Mouse (Mus musculus): ENCODE data around the gene Gm10142. TPM values are rescaled to one million over a fixed set of nuclear protein-coding genes. Genes with fewer than 3 reads are reported as not detected.
A peak's percentile ranks its signal among the peaks of the same experiment; 100 is the strongest.

Gm10142 gene
- polyA plus RNA-seq, 2 experiments = not detected

- no peak for TF ChIP-seq POLR2A (IDR thresholded peaks at IDR 0.05; ENCODE audit: borderline replicate concordance, extremely low read depth, insufficient read depth, insufficient read length)
- no peak overlapping the region for H3K4me2 ChIP-seq (replicated peaks; ENCODE audit: low read depth, low read length, severe bottlenecking)
- no peaks in the 10 kb centered on the region for H3K36me3 ChIP-seq (ENCODE audit: control insufficient read depth, insufficient read depth, low read length)
- 58% methylated on average over 13 of the region's 13 CpGs for WGBS
- no peak for DNase-seq (ENCODE audit: low spot score)
- peaks cover 7% of the 10 kb centered on the region; the same call in 1 of the 2 replicates for H3K27me3 ChIP-seq (ENCODE audit: control insufficient read depth, insufficient read depth, low read length)
- H3K9me3 ChIP-seq (ENCODE audit: control insufficient read depth, low read length) = no peaks in the 10 kb centered on the region
- ATAC-seq (ENCODE audit: low FRiP score, low read depth) = no peak
- no peak overlapping the region for H3K27ac ChIP-seq (replicated peaks; ENCODE audit: low read depth, low read length)
- H3K4me1 ChIP-seq (ENCODE audit: control insufficient read depth, insufficient read depth, low read length) = peaks cover 14% of the 10 kb centered on the region
- no peak overlapping the region for H3K9ac ChIP-seq (ENCODE audit: low read depth, low read length, severe bottlenecking)
- no peak overlapping the region for H3K4me3 ChIP-seq (replicated peaks; ENCODE audit: low read length)
Observed at GRCm38 (mm10) chr10:77673765-77674164, 41.8 kb upstream of the Gm10142 start.

- no peak; the same call in 1 of the 2 replicates for ATAC-seq (ENCODE audit: low FRiP score, low read depth)
- Histone ChIP-seq H3K4me1 (ENCODE audit: control insufficient read depth, insufficient read depth, low read length) (peaks cover 14% of the 10 kb centered on the region), H3K27ac (replicated peaks; ENCODE audit: low read depth, low read length) (no peak overlapping the region)
Observed at GRCm38 (mm10) chr10:77677562-77677961, 38.0 kb upstream of the Gm10142 start.

GRCm38 (mm10) chr10:77682994-77683393 is 32.6 kb upstream of the Gm10142 start:
- Histone ChIP-seq H3K27ac (replicated peaks; ENCODE audit: low read depth, low read length) (no peak overlapping the region), H3K4me2 (replicated peaks; ENCODE audit: low read depth, low read length, severe bottlenecking) (no peak overlapping the region), H3K9ac (ENCODE audit: low read depth, low read length, severe bottlenecking) (no peak overlapping the region), H3K4me1 (ENCODE audit: control insufficient read depth, insufficient read depth, low read length) (peaks cover 12% of the 10 kb centered on the region), H3K27me3 (ENCODE audit: control insufficient read depth, insufficient read depth, low read length) (peaks cover 29% of the 10 kb centered on the region), H3K9me3 (ENCODE audit: control insufficient read depth, low read length) (no peaks in the 10 kb centered on the region), H3K4me3 (replicated peaks; ENCODE audit: low read length) (no peak overlapping the region), H3K36me3 (ENCODE audit: control insufficient read depth, insufficient read depth, low read length) (no peaks in the 10 kb centered on the region)
- TF ChIP-seq POLR2A (IDR thresholded peaks at IDR 0.05; ENCODE audit: borderline replicate concordance, extremely low read depth, insufficient read depth, insufficient read length) = no peak
- no peak for ATAC-seq (ENCODE audit: low FRiP score, low read depth)
- WGBS = 77% methylated on average over 7 of the region's 7 CpGs
- no peak for DNase-seq (ENCODE audit: low spot score)

More at GRCm38 (mm10) chr10:77677562-77677961, 38.0 kb upstream of the Gm10142 start:
- Histone ChIP-seq H3K9ac (ENCODE audit: low read depth, low read length, severe bottlenecking) (peak overlapping the region; percentile 36; the same call in 1 of the 2 replicates), H3K9me3 (ENCODE audit: control insufficient read depth, low read length) (no peaks in the 10 kb centered on the region), H3K4me2 (replicated peaks; ENCODE audit: low read depth, low read length, severe bottlenecking) (peak overlapping the region; percentile 80), H3K27me3 (ENCODE audit: control insufficient read depth, insufficient read depth, low read length) (peaks cover 7% of the 10 kb centered on the region; the same call in 1 of the 2 replicates), H3K4me3 (replicated peaks; ENCODE audit: low read length) (peak overlapping the region; percentile 34), H3K36me3 (ENCODE audit: control insufficient read depth, insufficient read depth, low read length) (no peaks in the 10 kb centered on the region)
- DNase-seq (ENCODE audit: low spot score) = peak; percentile 36
- WGBS = under 1% methylated on average over 30 of the region's 35 CpGs
- TF ChIP-seq POLR2A (IDR thresholded peaks at IDR 0.05; ENCODE audit: borderline replicate concordance, extremely low read depth, insufficient read depth, insufficient read length) = no peak

GRCm38 (mm10) chr10:77684181-77684580 is 31.4 kb upstream of the Gm10142 start:
- DNase-seq (ENCODE audit: low spot score) (no peak), ATAC-seq (ENCODE audit: low FRiP score, low read depth) (no peak)
- Histone ChIP-seq H3K36me3 (ENCODE audit: control insufficient read depth, insufficient read depth, low read length) (no peaks in the 10 kb centered on the region), H3K9ac (ENCODE audit: low read depth, low read length, severe bottlenecking) (no peak overlapping the region), H3K4me1 (ENCODE audit: control insufficient read depth, insufficient read depth, low read length) (peaks cover 8% of the 10 kb centered on the region), H3K4me3 (replicated peaks; ENCODE audit: low read length) (no peak overlapping the region), H3K27ac (replicated peaks; ENCODE audit: low read depth, low read length) (no peak overlapping the region), H3K4me2 (replicated peaks; ENCODE audit: low read depth, low read length, severe bottlenecking) (no peak overlapping the region), H3K27me3 (ENCODE audit: control insufficient read depth, insufficient read depth, low read length) (peaks cover 29% of the 10 kb centered on the region), H3K9me3 (ENCODE audit: control insufficient read depth, low read length) (no peaks in the 10 kb centered on the region)
- no peak for TF ChIP-seq POLR2A (IDR thresholded peaks at IDR 0.05; ENCODE audit: borderline replicate concordance, extremely low read depth, insufficient read depth, insufficient read length)
- 17% methylated on average over 8 of the region's 8 CpGs for WGBS

- ATAC-seq (ENCODE audit: low FRiP score, low read depth) = no peak
- Histone ChIP-seq H3K4me3 (replicated peaks; ENCODE audit: low read length) (no peak within 1 kb of the TSS), H3K9me3 (ENCODE audit: control insufficient read depth, low read length) (no peaks in the 10 kb centered on the region), H3K27me3 (ENCODE audit: control insufficient read depth, insufficient read depth, low read length) (peaks cover 29% of the 10 kb centered on the region), H3K4me1 (ENCODE audit: control insufficient read depth, insufficient read depth, low read length) (peaks cover 8% of the 10 kb centered on the region), H3K36me3 (ENCODE audit: control insufficient read depth, insufficient read depth, low read length) (no peaks in the 10 kb centered on the region), H3K27ac (replicated peaks; ENCODE audit: low read depth, low read length) (no peak within 1 kb of the TSS), H3K9ac (ENCODE audit: low read depth, low read length, severe bottlenecking) (no peak within 1 kb of the TSS), H3K4me2 (replicated peaks; ENCODE audit: low read depth, low read length, severe bottlenecking) (no peak within 1 kb of the TSS)
- no peak for DNase-seq (ENCODE audit: low spot score)
- no peak for TF ChIP-seq POLR2A (IDR thresholded peaks at IDR 0.05; ENCODE audit: borderline replicate concordance, extremely low read depth, insufficient read depth, insufficient read length)
- WGBS = 9% methylated on average over 22 of the region's 22 CpGs
Observed at GRCm38 (mm10) chr10:77685895-77686664, 29.5 kb upstream of the Gm10142 start, which contains the start of gene Tspear. Tspear (plus strand) TSS chr10:77686569.
